Mouse (Mus musculus): ENCODE data around the gene Lamp2. TPM values are rescaled to one million over a fixed set of nuclear protein-coding genes. Genes with fewer than 3 reads are reported as not detected.
"Not testable (repeated sequence)": the region's sequence is repeated elsewhere in the genome, so short reads cannot be mapped to it uniquely, and the experiment has no call there.

The Lamp2 gene
- polyA plus RNA-seq, 1 experiment: 35.6 TPM

DNA sequence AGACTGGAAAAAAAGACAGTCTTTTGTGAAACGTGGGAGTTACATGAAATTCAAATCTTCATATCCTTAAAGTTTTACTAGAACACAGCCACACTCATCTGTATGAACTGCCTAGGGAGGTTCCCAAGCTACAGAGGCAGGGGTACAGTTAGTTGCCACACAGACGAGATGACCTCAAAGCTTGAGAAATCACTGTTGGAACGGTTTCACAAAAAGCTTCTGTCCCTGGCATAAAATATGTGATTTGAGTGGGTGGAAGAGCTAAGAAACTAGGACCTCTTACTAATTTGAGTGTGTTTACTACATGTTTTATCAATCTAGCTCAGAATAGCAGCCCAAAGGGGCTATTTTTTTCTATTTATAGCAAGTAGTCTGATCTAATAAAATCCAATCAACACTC is 33.9 kb downstream of the Lamp2 start:
- Histone ChIP-seq H3K4me3 (replicated peaks; ENCODE audit: control insufficient read depth, low read depth, low read length) (no peak overlapping the region), H3K4me1 (ENCODE audit: control insufficient read depth, insufficient read depth, low read length) (no peaks in the 10 kb centered on the region), H3K27ac (ENCODE audit: control insufficient read depth, insufficient read depth, low read depth, low read length, poor library complexity) (no peak overlapping the region)
- TF ChIP-seq CTCF (IDR thresholded peaks at IDR 0.05; ENCODE audit: control insufficient read depth, insufficient read depth, low read length) (no peak), POLR2A (IDR thresholded peaks at IDR 0.05; ENCODE audit: borderline replicate concordance, control insufficient read depth, low read depth, low read length) (no peak)
- WGBS: 46% methylated on average over 3 of the region's 3 CpGs

DNA sequence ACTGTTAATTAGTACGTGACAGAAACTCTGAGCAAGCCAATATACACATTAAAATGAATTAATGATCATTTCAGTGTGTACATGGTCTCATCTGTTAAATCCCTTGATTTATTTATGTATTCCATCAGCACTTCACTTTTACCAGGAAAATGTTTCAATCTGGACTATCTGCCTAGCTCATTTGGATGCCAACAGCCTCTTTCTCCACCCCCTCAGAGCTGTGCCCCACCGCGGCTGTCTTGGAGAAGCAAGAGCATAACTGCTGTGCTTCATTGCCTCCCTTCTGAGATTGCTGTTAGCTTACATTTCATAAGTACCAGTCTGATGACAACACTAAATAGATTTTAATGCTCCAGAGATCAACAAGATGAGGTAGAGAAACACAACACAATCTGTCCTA is 52.4 kb downstream of the Lamp2 start:
- 83% methylated on average over 3 of the region's 3 CpGs for whole genome bisulfite sequencing

DNA sequence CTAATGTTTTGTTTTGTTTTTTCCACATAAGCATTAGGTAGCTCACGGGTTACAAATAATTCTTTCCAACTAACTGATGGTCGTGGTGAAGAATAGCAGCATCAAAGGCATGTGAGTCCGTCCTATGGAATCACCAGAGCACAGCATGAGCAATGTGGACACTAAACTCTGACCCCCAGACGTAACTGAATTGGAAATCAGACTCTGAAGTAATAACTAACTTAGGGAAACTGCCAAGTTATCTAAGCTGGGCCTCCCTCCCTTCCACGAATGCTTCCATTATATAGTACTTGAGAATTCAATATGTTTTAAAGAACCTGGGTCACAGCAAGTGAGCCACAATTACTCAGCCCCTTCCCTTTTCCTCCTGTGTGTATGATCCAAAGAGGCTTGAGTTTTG is 53.3 kb downstream of the Lamp2 start:
- 76% methylated on average over 5 of the region's 5 CpGs for WGBS
- TF ChIP-seq POLR2A (IDR thresholded peaks at IDR 0.05; ENCODE audit: borderline replicate concordance, control insufficient read depth, low read depth, low read length): no peak
- TF ChIP-seq CTCF (IDR thresholded peaks at IDR 0.05; ENCODE audit: control insufficient read depth, insufficient read depth, low read length): no peak
- H3K4me3 ChIP-seq (replicated peaks; ENCODE audit: control insufficient read depth, low read depth, low read length): no peak overlapping the region
- H3K4me1 ChIP-seq (ENCODE audit: control insufficient read depth, insufficient read depth, low read length): no peaks in the 10 kb centered on the region
- H3K27ac ChIP-seq (ENCODE audit: control insufficient read depth, insufficient read depth, low read depth, low read length, poor library complexity): no peak overlapping the region

More for the DNA sequence above, 52.4 kb downstream of the Lamp2 start:
- no peaks in the 10 kb centered on the region for H3K4me1 ChIP-seq (ENCODE audit: control insufficient read depth, insufficient read depth, low read length)
- H3K4me3 ChIP-seq (replicated peaks; ENCODE audit: control insufficient read depth, low read depth, low read length): no peak overlapping the region
- H3K27ac ChIP-seq (ENCODE audit: control insufficient read depth, insufficient read depth, low read depth, low read length, poor library complexity): no peak overlapping the region
- TF ChIP-seq CTCF (IDR thresholded peaks at IDR 0.05; ENCODE audit: control insufficient read depth, insufficient read depth, low read length) (no peak), POLR2A (IDR thresholded peaks at IDR 0.05; ENCODE audit: borderline replicate concordance, control insufficient read depth, low read depth, low read length) (no peak)

DNA sequence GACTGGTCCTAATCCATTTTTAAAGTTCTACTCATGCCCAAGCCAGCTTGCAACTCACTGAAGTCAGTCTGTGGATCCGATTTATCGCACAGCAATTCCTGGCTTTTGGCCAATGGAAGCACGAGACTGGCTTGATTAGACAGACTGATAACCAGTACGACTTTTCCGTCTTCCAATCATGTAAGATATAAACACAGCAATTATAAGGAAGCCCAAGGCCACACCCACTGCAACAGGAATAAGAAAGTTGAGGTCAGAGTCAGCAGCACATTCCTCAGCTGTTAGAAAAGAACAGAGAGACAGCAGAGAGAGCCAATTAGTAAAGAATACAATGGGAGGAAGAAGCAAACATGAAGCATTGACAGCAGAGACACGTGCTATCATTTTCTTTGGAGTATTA is 54.2 kb downstream of the Lamp2 start:
- 75% methylated on average over 6 of the region's 6 CpGs for WGBS

DNA sequence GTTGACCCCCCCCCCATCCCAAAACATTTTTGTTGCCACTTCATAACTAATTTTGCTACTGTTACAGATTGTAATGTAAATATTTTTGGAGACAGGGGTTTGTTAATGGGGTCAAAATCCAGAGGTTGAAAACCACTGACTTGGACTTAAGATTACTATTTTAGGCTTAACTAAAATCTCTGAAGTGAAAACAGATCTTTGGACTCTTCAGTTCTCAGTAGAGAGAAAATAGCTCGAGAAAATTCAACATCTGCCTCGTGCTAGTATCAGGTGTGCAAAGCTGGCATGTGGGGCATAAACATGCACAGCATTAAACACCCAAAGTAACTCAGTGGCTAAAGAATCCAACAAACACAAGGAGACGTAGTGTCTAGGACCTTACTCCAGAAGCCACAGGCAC is 55.6 kb downstream of the Lamp2 start:
- Histone ChIP-seq H3K4me3 (replicated peaks; ENCODE audit: control insufficient read depth, low read depth, low read length) (no peak overlapping the region), H3K27ac (ENCODE audit: control insufficient read depth, insufficient read depth, low read depth, low read length, poor library complexity) (no peak overlapping the region), H3K4me1 (ENCODE audit: control insufficient read depth, insufficient read depth, low read length) (no peaks in the 10 kb centered on the region)
- WGBS: 82% methylated on average over 3 of the region's 3 CpGs
- TF ChIP-seq POLR2A (IDR thresholded peaks at IDR 0.05; ENCODE audit: borderline replicate concordance, control insufficient read depth, low read depth, low read length): no peak
- TF ChIP-seq CTCF (IDR thresholded peaks at IDR 0.05; ENCODE audit: control insufficient read depth, insufficient read depth, low read length): no peak

More for the DNA sequence above, 54.2 kb downstream of the Lamp2 start:
- Histone ChIP-seq H3K4me1 (ENCODE audit: control insufficient read depth, insufficient read depth, low read length) (no peaks in the 10 kb centered on the region), H3K27ac (ENCODE audit: control insufficient read depth, insufficient read depth, low read depth, low read length, poor library complexity) (no peak overlapping the region), H3K4me3 (replicated peaks; ENCODE audit: control insufficient read depth, low read depth, low read length) (no peak overlapping the region)
- TF ChIP-seq POLR2A (IDR thresholded peaks at IDR 0.05; ENCODE audit: borderline replicate concordance, control insufficient read depth, low read depth, low read length): no peak
- TF ChIP-seq CTCF (IDR thresholded peaks at IDR 0.05; ENCODE audit: control insufficient read depth, insufficient read depth, low read length): no peak

DNA sequence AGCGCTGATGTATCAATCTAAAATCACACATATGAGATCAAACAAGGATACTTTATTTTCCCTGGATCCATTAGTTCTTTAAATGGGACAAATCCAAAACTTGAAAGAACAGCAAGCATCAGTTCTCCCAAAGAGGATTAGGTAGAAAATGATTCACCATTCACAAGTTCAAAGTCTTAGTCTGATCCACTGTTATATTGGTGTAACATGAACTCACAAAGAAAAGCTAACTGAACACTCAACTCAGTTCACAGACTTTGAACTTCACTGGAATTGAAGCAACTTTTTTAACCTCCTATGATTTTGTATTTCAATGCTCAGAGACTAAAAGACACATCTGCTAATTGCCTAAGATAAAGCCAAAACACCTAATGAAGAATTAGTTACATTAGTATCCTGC is 56.6 kb downstream of the Lamp2 start:
- H3K27ac ChIP-seq (ENCODE audit: control insufficient read depth, insufficient read depth, low read depth, low read length, poor library complexity): no peak overlapping the region
- TF ChIP-seq POLR2A (IDR thresholded peaks at IDR 0.05; ENCODE audit: borderline replicate concordance, control insufficient read depth, low read depth, low read length): no peak
- TF ChIP-seq CTCF (IDR thresholded peaks at IDR 0.05; ENCODE audit: control insufficient read depth, insufficient read depth, low read length): no peak
- H3K4me3 ChIP-seq (replicated peaks; ENCODE audit: control insufficient read depth, low read depth, low read length): no peak overlapping the region
- H3K4me1 ChIP-seq (ENCODE audit: control insufficient read depth, insufficient read depth, low read length): no peaks in the 10 kb centered on the region
- 92% methylated on average over 1 of the region's 1 CpGs for WGBS

DNA sequence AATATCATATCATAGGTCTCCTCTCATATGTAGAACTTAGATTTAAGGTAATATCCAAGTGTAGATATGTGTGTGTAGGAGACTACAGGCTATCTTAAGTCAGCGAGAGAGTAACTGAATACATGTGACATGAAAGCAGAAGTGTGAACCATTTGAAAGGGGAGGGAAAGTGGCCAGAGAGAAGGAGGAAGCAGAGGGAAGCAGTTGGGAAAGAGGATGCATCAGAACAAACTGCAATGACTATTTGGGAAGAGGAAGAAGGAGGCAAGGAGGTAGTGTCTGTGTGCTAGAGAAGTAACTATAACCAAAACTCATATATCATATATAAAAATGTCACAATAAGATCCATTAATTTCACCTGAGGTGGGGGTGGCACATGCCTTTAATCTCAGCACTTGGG is 83.1 kb downstream of the Lamp2 start:
- WGBS: 46% methylated on average over 1 of the region's 1 CpGs
- not testable (repeated sequence) for H3K4me3 ChIP-seq (replicated peaks; ENCODE audit: control insufficient read depth, low read depth, low read length); H3K27ac ChIP-seq (ENCODE audit: control insufficient read depth, insufficient read depth, low read depth, low read length, poor library complexity); H3K4me1 ChIP-seq (ENCODE audit: control insufficient read depth, insufficient read depth, low read length)

DNA sequence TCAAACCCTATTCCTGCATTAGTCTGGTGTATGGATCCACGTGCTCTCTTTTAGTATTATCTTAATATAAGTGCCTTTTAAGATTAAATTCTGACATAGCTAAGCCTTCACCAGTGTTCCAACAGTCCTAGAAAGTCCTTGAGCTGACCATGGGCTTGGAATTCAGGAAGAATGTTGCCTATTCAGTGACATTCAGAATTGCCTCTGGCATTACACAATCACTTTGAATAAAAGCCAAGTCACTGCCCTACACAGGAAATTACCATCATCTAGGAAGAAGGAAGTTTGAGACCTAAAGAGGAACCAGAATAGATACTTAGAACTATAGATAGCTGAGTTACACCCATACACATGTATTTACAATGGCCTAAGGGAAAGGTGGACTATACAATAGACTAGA is 91.6 kb downstream of the Lamp2 start:
- not testable (repeated sequence) for H3K4me1 ChIP-seq (ENCODE audit: control insufficient read depth, insufficient read depth, low read length); H3K4me3 ChIP-seq (replicated peaks; ENCODE audit: control insufficient read depth, low read depth, low read length); H3K27ac ChIP-seq (ENCODE audit: control insufficient read depth, insufficient read depth, low read depth, low read length, poor library complexity)
- 50% methylated on average over 1 of the region's 1 CpGs for WGBS

DNA sequence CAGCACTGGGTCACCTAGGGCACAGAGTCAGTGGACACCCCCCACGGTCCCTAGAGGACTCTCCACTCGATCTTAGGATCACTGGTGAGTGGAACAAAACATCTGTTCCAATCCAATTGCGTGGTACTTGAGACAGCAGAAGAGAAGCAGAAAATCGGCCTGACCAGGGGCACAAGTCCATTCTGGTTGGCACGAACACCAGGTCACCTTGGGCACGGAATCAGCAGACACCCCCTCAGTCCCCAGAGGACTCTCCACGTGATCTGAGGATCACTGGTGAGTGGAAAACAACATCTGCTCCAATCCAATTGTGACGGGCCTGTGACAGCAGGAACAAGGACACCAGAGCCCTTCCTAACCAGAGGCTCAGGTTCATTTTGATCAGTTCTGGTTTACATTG is 94.2 kb downstream of the Lamp2 start:
- Histone ChIP-seq H3K4me1 (ENCODE audit: control insufficient read depth, insufficient read depth, low read length) (no peaks in the 10 kb centered on the region), H3K27ac (ENCODE audit: control insufficient read depth, insufficient read depth, low read depth, low read length, poor library complexity) (no peak overlapping the region), H3K4me3 (replicated peaks; ENCODE audit: control insufficient read depth, low read depth, low read length) (no peak overlapping the region)
- TF ChIP-seq CTCF (IDR thresholded peaks at IDR 0.05; ENCODE audit: control insufficient read depth, insufficient read depth, low read length) (no peak), POLR2A (IDR thresholded peaks at IDR 0.05; ENCODE audit: borderline replicate concordance, control insufficient read depth, low read depth, low read length) (no peak)
- WGBS: 71% methylated on average over 8 of the region's 8 CpGs

Other genes with a start within 250 kb of the Lamp2 start
- not detected in 2 replicates for gene Tmem255a, start 204.0 kb downstream of the Lamp2 start, polyA plus RNA-seq (2011; ENCODE audit: insufficient read depth, insufficient read length, low replicate concordance, missing spikeins)
- 0.23 and 0.35 TPM in 2 replicates for gene Atp1b4, start 140.3 kb downstream of the Lamp2 start, polyA plus RNA-seq (2011; ENCODE audit: insufficient read depth, insufficient read length, low replicate concordance, missing spikeins)
- gene Cul4b, start 119.7 kb upstream of the Lamp2 start, polyA plus RNA-seq (2011; ENCODE audit: insufficient read depth, insufficient read length, low replicate concordance, missing spikeins): 4.7 and 26.5 TPM in 2 replicates
- 63.0 and 105 TPM in 2 replicates for gene Mcts1, start 144.1 kb upstream of the Lamp2 start, polyA plus RNA-seq (2011; ENCODE audit: insufficient read depth, insufficient read length, low replicate concordance, missing spikeins)
- gene C1galt1c1, start 178.6 kb upstream of the Lamp2 start, polyA plus RNA-seq (2011; ENCODE audit: insufficient read depth, insufficient read length, low replicate concordance, missing spikeins): 5.8 and 8.0 TPM in 2 replicates